Mouse (Mus musculus) forebrain, postnatal 0 days (tissue): ENCODE data around the gene Rabl3. TPM values are rescaled to one million over a fixed set of nuclear protein-coding genes. Genes with fewer than 3 reads are reported as not detected.

Experiments used
- ATAC-seq: fragments of 200-750 bp; cut with Nextera tagmentation; 2 replicates; pipeline ENCODE4 v1.8.0; 2017; ENCODE audit warnings: mild to moderate bottlenecking, moderate library complexity
- DNase-seq: peaks from one replicate; pipeline ENCODE4 v3.0.0-alpha.2; 2015
- H3K27ac ChIP-seq: fragments of 300-500 bp; sonication (generic); 2 replicates; pipeline ENCODE4 v1.5.1; 2014; ENCODE audit warnings: low read depth, mild to moderate bottlenecking, antibody characterized with exemption, low read length, moderate library complexity, mixed read lengths
- H3K27me3 ChIP-seq: fragments of 300-500 bp; sonication (generic); 2 replicates; pipeline ENCODE4 v1.6.1; 2014; ENCODE audit warnings: mild to moderate bottlenecking, low read length, mixed read lengths; ENCODE audit not compliant: insufficient read depth
- H3K36me3 ChIP-seq: fragments of 300-500 bp; sonication (generic); 2 replicates; pipeline ENCODE4 v1.6.1; 2014; ENCODE audit warnings: mild to moderate bottlenecking, moderate library complexity; ENCODE audit not compliant: insufficient read depth
- H3K4me1 ChIP-seq: fragments of 300-500 bp; sonication (generic); 2 replicates; pipeline ENCODE4 v1.6.1; 2014; ENCODE audit warnings: antibody characterized with exemption; ENCODE audit not compliant: insufficient read depth
- H3K4me2 ChIP-seq: fragments of 300-500 bp; sonication (generic); 2 replicates; pipeline ENCODE4 v1.6.1; 2014; ENCODE audit warnings: low read depth, mild to moderate bottlenecking, moderate library complexity
- H3K4me3 ChIP-seq: fragments of 300-500 bp; sonication (generic); 2 replicates; pipeline ENCODE4 v1.5.1; 2014; ENCODE audit warnings: low read depth, low read length, mixed read lengths
- H3K9ac ChIP-seq: fragments of 300-500 bp; sonication (generic); 2 replicates; pipeline ENCODE4 v1.6.1; 2014; ENCODE audit warnings: mild to moderate bottlenecking
- H3K9me3 ChIP-seq: fragments of 300-500 bp; sonication (generic); 2 replicates; pipeline ENCODE4 v1.6.1; 2016; ENCODE audit warnings: low read length
- CTCF ChIP-seq: sonication (generic); IDR thresholded peaks from 2 replicates; pipeline ENCODE4 v1.5.1; 2016; ENCODE audit warnings: antibody characterized with exemption, control low read depth, low read depth
- WGBS: fragments of 180-500 bp; shearing (Covaris S2); extraction: QIAGEN DNeasy Blood & Tissue Kit; methylation state at CpG from one replicate; pipeline ENCODE4 v1.1.7; 2014; 5-methylcytosine and 5-hydroxymethylcytosine counted together
- polyA plus RNA-seq: library from polyadenylated mRNA; unstranded; fragments of >200 nt; fragmentation: Nextera tagmentation; extraction: Ambion mirVana; gene quantifications from 2 replicates; pipeline ENCODE4 v1.2.1, GENCODE M21; 2015
- total RNA-seq: library from RNA; depleted of rRNA; stranded (reverse); fragments of >200 nt; gene quantifications from 2 replicates; pipeline ENCODE4 v1.2.3, GENCODE M21; 2014

The Rabl3 gene
- total and polyA plus RNA-seq, 2 experiments from 2014 or later = 8.2 to 12.4 TPM

DNA sequence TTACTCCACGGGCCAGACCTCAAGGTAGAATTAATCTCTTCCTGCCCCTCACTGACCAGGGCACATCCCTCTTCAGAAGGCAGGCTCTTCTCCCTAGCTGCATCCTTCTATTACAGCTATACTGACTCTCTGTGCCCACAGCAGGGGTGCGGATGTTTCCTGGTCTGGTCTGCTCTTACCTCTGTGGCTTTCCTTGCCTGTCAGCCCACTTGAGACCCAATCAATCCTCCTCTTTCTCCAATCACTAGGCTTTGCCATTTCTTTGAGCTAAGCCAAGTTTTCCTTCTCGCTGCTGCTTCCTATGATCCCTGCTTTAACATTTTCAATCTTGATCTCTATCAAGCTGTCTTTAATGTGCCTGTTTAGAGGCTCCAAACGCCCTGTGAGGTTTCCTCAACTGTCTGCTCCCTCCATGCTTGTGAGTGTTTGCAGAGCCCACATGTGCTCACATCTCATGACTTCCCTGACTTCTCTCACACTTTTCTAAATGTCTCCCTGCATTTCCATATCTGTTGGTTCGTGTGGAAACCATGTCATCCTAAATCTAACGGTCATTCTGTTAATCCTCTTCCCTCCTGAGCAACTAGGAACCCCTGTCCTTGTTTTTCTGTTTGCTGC lies 23.2 kb upstream of the Rabl3 start:
- WGBS = 90% methylated on average over 6 of the region's 6 CpGs
- no peak overlapping the region for H3K4me3 ChIP-seq
- H3K9ac ChIP-seq = no peak overlapping the region
- no peaks in the 10 kb centered on the region for H3K27me3 ChIP-seq
- ATAC-seq (no peak), DNase-seq (no peak)
- H3K4me2 ChIP-seq = no peak overlapping the region
- TF ChIP-seq CTCF = no peak
- H3K9me3 ChIP-seq = no peaks in the 10 kb centered on the region
- no peaks in the 10 kb centered on the region for H3K4me1 ChIP-seq
- no peak overlapping the region for H3K27ac ChIP-seq
- peaks cover 18% of the 10 kb centered on the region for H3K36me3 ChIP-seq

DNA sequence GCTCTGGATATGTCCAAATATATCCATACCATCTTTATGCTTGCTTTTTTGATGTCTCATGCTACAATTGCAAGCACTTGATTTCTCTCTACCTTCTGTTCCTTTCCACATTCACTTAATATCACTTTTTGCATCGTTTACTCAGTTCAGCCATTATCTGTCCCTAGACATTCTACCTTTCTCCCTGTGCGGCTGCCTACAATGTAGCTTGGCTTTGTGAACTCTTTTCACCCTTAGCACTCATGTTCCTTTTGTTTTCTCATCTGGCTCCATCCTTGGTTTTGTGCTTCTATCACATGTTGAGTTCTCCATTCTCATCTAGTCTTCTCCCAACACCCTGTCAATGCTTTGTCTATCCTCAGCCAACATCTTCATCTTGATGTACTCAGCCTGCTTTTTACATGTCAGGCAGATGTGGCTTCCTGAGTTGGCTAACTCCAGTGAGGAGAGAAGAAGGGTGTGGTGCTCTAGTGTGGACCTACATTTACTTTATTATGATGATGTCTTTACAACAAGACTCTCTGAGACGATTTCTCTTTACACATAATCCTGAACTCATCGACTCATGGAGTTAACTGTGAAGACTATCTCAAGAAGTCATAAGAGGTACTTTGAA lies 22.0 kb upstream of the Rabl3 start:
- no peak for DNase-seq
- Histone ChIP-seq H3K9ac (no peak overlapping the region), H3K9me3 (no peaks in the 10 kb centered on the region), H3K4me1 (no peaks in the 10 kb centered on the region), H3K36me3 (peaks cover 23% of the 10 kb centered on the region), H3K4me2 (no peak overlapping the region), H3K27me3 (no peaks in the 10 kb centered on the region), H3K27ac (no peak overlapping the region), H3K4me3 (no peak overlapping the region)
- ATAC-seq = no peak
- no peak for TF ChIP-seq CTCF
- 97% methylated on average over 4 of the region's 4 CpGs for WGBS

DNA sequence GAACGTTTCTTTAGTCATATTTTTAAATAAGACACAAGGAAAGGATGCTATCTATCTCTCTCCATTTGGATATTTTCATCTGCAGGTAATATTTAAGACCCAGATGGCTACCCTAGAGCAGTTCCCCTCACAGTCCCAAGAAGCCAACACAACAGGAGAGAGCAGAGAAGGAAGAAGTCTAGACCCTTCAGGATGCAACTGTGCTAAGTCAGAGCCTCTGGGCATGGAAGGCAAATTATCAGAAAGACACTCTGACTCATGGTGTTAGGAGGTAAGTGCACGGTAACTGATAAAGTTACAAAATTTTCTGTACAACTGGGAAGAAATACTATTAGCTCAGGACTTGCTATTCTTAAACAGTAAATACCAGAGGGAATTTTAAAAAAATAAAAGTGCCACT lies 21.0 kb upstream of the Rabl3 start:
- no peak overlapping the region for H3K27ac ChIP-seq
- H3K27me3 ChIP-seq = no peaks in the 10 kb centered on the region
- no peak overlapping the region for H3K4me2 ChIP-seq
- peaks cover 23% of the 10 kb centered on the region for H3K36me3 ChIP-seq
- H3K4me1 ChIP-seq = no peaks in the 10 kb centered on the region
- no peak overlapping the region for H3K9ac ChIP-seq
- no peak for ATAC-seq
- TF ChIP-seq CTCF = no peak
- H3K4me3 ChIP-seq = no peak overlapping the region
- DNase-seq = no peak
- whole genome bisulfite sequencing = 91% methylated on average over 2 of the region's 2 CpGs
- H3K9me3 ChIP-seq = no peaks in the 10 kb centered on the region

DNA sequence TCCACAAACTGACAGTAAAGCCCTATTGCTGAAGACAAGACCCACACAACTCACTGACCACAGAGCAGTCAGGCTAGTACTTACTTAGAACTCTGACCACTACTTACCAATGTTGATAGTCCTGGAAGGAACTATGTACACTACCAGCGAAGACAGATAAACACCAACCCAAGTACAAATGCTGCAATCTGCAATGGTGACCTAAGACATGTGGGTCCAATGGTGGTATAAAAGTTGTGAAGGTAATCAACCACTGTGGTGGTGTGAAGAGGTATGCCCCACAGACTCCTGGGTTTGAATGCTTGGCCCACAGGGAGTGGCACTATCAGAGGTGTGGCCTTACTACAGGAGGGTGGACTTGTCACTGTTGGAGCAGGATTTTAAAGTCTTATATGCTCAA lies 20.0 kb upstream of the Rabl3 start:
- no peak overlapping the region for H3K27ac ChIP-seq
- ATAC-seq (no peak), DNase-seq (no peak)
- 100% methylated on average over 1 of the region's 1 CpGs for WGBS
- no peak overlapping the region for H3K4me2 ChIP-seq
- H3K4me3 ChIP-seq = no peak overlapping the region
- no peaks in the 10 kb centered on the region for H3K9me3 ChIP-seq
- H3K9ac ChIP-seq = no peak overlapping the region
- H3K4me1 ChIP-seq = no peaks in the 10 kb centered on the region
- peaks cover 21% of the 10 kb centered on the region for H3K36me3 ChIP-seq
- TF ChIP-seq CTCF = no peak
- H3K27me3 ChIP-seq = no peaks in the 10 kb centered on the region

DNA sequence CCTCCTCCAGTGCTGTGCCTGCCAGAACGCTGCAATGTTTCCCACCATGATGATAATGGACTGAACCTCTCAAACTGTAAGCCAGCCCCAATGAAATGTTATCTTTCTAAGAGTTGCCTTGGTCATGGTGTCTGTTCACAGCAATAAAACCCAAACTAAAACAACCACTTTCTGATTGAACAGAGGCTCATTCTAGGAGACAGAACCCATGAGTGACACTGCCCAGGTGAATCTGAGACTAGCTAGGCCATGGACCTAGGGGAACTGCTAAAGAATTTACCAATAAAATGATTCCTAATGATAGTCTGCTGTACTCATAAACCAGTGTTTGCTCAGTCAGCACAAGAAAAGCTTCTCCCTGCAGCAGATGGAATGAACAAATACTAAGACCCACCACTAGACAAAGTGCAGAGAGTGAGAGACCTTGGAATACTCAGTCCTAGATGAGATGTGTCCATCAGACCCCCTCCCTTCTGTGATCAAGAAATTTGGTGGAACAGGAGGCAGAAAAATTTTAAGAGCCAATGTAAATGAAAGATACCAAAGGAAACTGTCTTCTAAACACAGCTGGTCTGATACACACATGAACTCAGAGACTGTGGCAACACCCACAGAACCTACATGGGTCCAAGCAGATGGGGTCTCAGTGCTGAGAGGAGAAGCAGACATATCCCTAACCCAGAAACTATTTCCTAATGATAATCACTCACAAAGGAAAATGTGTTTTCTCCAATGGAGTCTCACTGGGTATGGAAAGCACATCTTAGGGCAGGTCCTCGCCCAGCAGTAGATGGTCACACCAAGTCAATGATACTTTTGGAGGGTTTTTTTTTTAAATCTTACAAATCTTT lies 19.3 kb upstream of the Rabl3 start:
- ATAC-seq (no peak), DNase-seq (no peak)
- Histone ChIP-seq H3K27me3 (no peaks in the 10 kb centered on the region), H3K4me1 (no peaks in the 10 kb centered on the region), H3K27ac (no peak overlapping the region), H3K9ac (no peak overlapping the region), H3K9me3 (no peaks in the 10 kb centered on the region), H3K4me2 (no peak overlapping the region), H3K36me3 (peaks cover 19% of the 10 kb centered on the region), H3K4me3 (no peak overlapping the region)
- WGBS = 99% methylated on average over 2 of the region's 2 CpGs
- TF ChIP-seq CTCF = no peak

DNA sequence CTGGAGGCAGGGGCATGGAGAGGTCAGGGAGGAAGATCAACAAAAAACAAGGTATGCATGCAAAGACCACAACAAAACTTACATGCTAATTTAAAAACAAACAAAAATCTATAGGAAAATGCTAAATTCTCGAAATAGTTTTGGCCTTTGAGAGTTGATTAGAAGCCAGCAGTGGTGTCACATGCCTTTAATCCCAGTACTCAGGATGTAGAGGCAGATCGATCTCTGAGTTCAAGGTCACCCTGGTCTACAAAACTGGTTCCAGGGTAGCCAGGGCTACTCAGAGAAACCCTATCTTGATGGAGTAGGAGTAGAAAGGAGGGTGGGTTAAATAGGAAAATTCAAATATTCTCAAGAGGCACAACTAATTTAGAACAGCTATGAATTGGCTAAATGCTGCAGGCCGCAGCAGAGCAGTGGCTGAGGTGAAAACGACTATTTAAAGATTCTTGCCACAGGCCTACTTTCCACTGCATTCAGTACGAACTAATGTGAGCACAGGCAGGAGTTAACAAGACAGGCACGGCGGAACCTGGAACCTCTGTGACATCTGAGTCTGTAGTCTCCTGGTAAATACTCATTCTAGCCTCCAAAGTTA lies 17.5 kb upstream of the Rabl3 start:
- Histone ChIP-seq H3K4me2 (no peak overlapping the region), H3K9me3 (no peaks in the 10 kb centered on the region), H3K4me3 (no peak overlapping the region), H3K27me3 (no peaks in the 10 kb centered on the region), H3K27ac (no peak overlapping the region), H3K36me3 (peaks cover 14% of the 10 kb centered on the region), H3K9ac (no peak overlapping the region), H3K4me1 (no peaks in the 10 kb centered on the region)
- WGBS = 94% methylated on average over 7 of the region's 7 CpGs
- ATAC-seq (no peak), DNase-seq (no peak)
- TF ChIP-seq CTCF = no peak

DNA sequence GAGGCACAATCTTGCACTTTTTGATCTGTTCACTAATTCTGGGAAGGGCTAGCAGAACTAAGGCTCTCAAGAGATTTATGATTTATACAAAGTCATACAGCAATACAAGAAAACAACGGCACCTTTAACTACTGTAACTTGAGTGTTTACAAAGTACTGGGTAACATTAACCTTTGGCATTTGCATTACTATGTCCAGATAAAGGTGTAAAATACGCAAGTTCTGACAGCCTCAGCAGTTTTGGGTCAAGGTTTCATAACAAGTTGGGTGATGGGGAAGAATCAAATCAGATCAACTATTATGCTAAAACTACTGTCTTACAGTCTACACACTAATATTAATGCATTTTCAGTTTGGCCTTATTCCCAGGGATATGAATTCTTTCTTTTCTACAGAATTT lies 14.6 kb upstream of the Rabl3 start:
- Histone ChIP-seq H3K4me1 (no peaks in the 10 kb centered on the region), H3K9ac (no peak overlapping the region), H3K27ac (no peak overlapping the region), H3K9me3 (no peaks in the 10 kb centered on the region), H3K36me3 (peaks cover 10% of the 10 kb centered on the region), H3K27me3 (no peaks in the 10 kb centered on the region), H3K4me2 (no peak overlapping the region), H3K4me3 (no peak overlapping the region)
- no peak for DNase-seq
- 97% methylated on average over 2 of the region's 2 CpGs for WGBS
- ATAC-seq = no peak
- TF ChIP-seq CTCF = no peak
